Mouse (Mus musculus) C2C12 (cell line): Measurements from ENCODE around the gene Dgkg. TPM values are rescaled to one million over a fixed set of nuclear protein-coding genes. Genes with fewer than 3 reads are reported as not detected.

Source experiments
- H3K27me3 ChIP-seq: one replicate; pipeline ENCODE4 v1.6.1; 2011; ENCODE audit not compliant: control insufficient read depth, insufficient read depth, insufficient read length
- H3K36me3 ChIP-seq: one replicate; pipeline ENCODE4 v1.6.1; 2011; ENCODE audit not compliant: control insufficient read depth, insufficient read depth
- H3K4me3 ChIP-seq: one replicate; pipeline ENCODE4 v1.5.1; 2011; ENCODE audit warnings: mild to moderate bottlenecking, control low read depth; ENCODE audit not compliant: poor library complexity, insufficient read depth, severe bottlenecking
- H3K79me2 ChIP-seq: one replicate; pipeline ENCODE4 v1.6.1; 2011; ENCODE audit not compliant: control insufficient read depth, insufficient read depth
- H3K79me3 ChIP-seq: one replicate; pipeline ENCODE4 v1.6.1; 2011; ENCODE audit warnings: low read depth, control low read depth
- H3ac ChIP-seq: one replicate; pipeline ENCODE3; 2011; ENCODE audit warnings: low read depth; ENCODE audit not compliant: control insufficient read depth, insufficient read length
- CEBPB ChIP-seq: IDR thresholded peaks from one replicate; pipeline ENCODE4 v1.6.1; 2011; ENCODE audit warnings: low read depth, mild to moderate bottlenecking, control low read depth, moderate library complexity
- CTCF ChIP-seq: IDR thresholded peaks from one replicate; pipeline ENCODE4 v1.5.1; 2011; ENCODE audit not compliant: control insufficient read depth, insufficient read depth, insufficient read length
- FOSL1 ChIP-seq: IDR thresholded peaks from one replicate; pipeline ENCODE4 v1.8.0; 2011; ENCODE audit warnings: mild to moderate bottlenecking, low read length; ENCODE audit not compliant: poor library complexity, insufficient read depth, severe bottlenecking
- MAX ChIP-seq: IDR thresholded peaks from one replicate; pipeline ENCODE4 v1.6.1; 2011; ENCODE audit warnings: mild to moderate bottlenecking, control low read depth
- MYOD1 ChIP-seq: IDR thresholded peaks from one replicate; pipeline ENCODE4 v1.6.1; 2011; ENCODE audit warnings: low read depth; ENCODE audit not compliant: control insufficient read depth, insufficient read length
- MYOG ChIP-seq: IDR thresholded peaks from one replicate; pipeline ENCODE4 v1.6.1; 2011; ENCODE audit not compliant: control insufficient read depth, insufficient read length; ENCODE audit errors: extremely low read depth
- USF1 ChIP-seq: IDR thresholded peaks from one replicate; pipeline ENCODE4 v1.6.1; 2011; ENCODE audit warnings: low read depth, mild to moderate bottlenecking, control low read depth, moderate library complexity
- microRNA-seq: library from miRNA; unstranded; fragments of <30 nt; microRNA quantifications from one replicate; pipeline ENCODE4, GENCODE M21; 2019; ENCODE audit warnings: borderline microRNAs expressed
- polyA plus RNA-seq: library from polyadenylated mRNA; unstranded; fragments of >200 nt; fragmentation: generic; extraction: Trizol; gene quantifications from one replicate; pipeline ENCODE4 v1.2.1, GENCODE M21; 2012; ENCODE audit warnings: missing spikeins

Dgkg gene
- polyA plus RNA-seq, 1 experiment, result 0.01 TPM

- no peak overlapping the region for H3K4me3 ChIP-seq
- no peaks in the 10 kb centered on the region for H3K79me2 ChIP-seq
- no peak for TF ChIP-seq CTCF
- TF ChIP-seq CEBPB, result no peak
- TF ChIP-seq FOSL1, result no peak
- no peak for TF ChIP-seq MYOD1
- no peak for TF ChIP-seq USF1
- TF ChIP-seq MYOG, result no peak
- TF ChIP-seq MAX, result no peak
- H3K27me3 ChIP-seq, result no peaks in the 10 kb centered on the region
- H3ac ChIP-seq, result no peak overlapping the region
- peaks cover 3% of the 10 kb centered on the region for H3K36me3 ChIP-seq
- no peaks in the 10 kb centered on the region for H3K79me3 ChIP-seq
These were observed 226.6 kb downstream of the Dgkg start for GRCm38 (mm10) chr16:22430211-22430951.

DNA sequence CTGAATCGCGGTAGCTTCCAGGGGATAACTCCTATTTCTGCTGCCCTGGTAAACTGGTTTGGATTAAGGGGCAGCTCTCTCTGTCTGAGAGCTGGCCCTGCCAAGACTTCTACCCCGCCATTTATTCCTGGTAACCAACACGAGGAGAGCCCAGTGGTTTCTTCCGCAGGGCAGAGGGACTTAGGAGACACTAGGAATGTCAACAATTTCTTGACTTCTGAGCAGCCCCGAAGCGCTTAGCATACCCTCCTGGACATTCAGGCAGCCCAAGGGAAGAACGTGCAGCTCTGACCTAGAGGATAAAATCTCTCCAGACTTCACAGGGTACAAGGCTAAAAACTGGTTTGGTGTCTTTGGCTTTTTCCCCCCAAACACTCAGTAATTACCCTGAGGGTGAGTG is 227.6 kb downstream of the Dgkg start:
- Histone ChIP-seq H3ac (no peak overlapping the region), H3K27me3 (no peaks in the 10 kb centered on the region), H3K79me3 (no peaks in the 10 kb centered on the region), H3K79me2 (no peaks in the 10 kb centered on the region), H3K36me3 (peaks cover 3% of the 10 kb centered on the region), H3K4me3 (no peak overlapping the region)
- TF ChIP-seq MYOD1 (no peak), USF1 (no peak), CEBPB (no peak), MAX (no peak), CTCF (no peak), MYOG (no peak), FOSL1 (no peak)

DNA sequence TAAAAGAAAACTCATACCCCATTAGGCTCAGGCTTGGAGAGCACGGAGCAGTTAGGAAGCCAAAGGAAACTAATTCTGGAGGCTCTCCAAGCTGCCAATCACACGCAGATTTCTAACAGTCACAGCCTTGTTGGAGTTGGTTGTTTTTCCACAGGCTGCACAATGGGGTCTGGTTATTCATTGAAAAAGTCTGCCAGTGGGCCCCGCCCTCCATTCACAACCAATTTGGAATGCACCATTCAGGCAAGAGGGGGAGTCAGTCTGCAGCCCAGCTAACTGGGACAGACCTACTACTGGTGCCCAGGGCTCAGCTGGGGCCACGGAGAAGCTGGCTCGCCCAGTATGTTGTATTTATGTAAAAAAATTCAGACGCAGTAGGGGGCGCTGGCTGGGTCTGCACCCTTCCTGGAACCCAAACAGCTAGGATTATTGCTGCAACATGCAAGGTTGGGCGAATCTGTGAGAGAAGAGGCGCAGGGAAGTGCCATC is 228.1 kb downstream of the Dgkg start:
- Histone ChIP-seq H3K4me3 (no peak overlapping the region), H3K36me3 (peaks cover 3% of the 10 kb centered on the region), H3K79me2 (no peaks in the 10 kb centered on the region), H3K27me3 (no peaks in the 10 kb centered on the region), H3ac (no peak overlapping the region), H3K79me3 (no peaks in the 10 kb centered on the region)
- no peak for TF ChIP-seq MYOD1
- TF ChIP-seq MYOG, result no peak
- TF ChIP-seq CEBPB, result no peak
- TF ChIP-seq FOSL1, result no peak
- TF ChIP-seq CTCF, result no peak
- no peak for TF ChIP-seq MAX

- no peaks in the 10 kb centered on the region for H3K79me3 ChIP-seq
- no peak overlapping the region for H3K4me3 ChIP-seq
- TF ChIP-seq CEBPB, result no peak
- TF ChIP-seq MYOG, result no peak
- TF ChIP-seq FOSL1, result no peak
- no peak for TF ChIP-seq MAX
- no peak for TF ChIP-seq CTCF
- TF ChIP-seq USF1, result no peak
- TF ChIP-seq MYOD1, result no peak
- H3ac ChIP-seq, result no peak overlapping the region
- H3K79me2 ChIP-seq, result no peaks in the 10 kb centered on the region
- H3K36me3 ChIP-seq, result peaks cover 3% of the 10 kb centered on the region
- no peaks in the 10 kb centered on the region for H3K27me3 ChIP-seq
These were observed 230.2 kb downstream of the Dgkg start for GRCm38 (mm10) chr16:22426866-22427265.

- Histone ChIP-seq H3K27me3 (no peaks in the 10 kb centered on the region), H3K79me2 (no peaks in the 10 kb centered on the region), H3K4me3 (no peak overlapping the region), H3K79me3 (no peaks in the 10 kb centered on the region), H3K36me3 (no peaks in the 10 kb centered on the region), H3ac (no peak overlapping the region)
- TF ChIP-seq MAX (no peak), MYOD1 (no peak), CEBPB (no peak), CTCF (no peak), FOSL1 (no peak), MYOG (no peak), USF1 (no peak)
These were observed 234.8 kb downstream of the Dgkg start for GRCm38 (mm10) chr16:22422256-22422655.

Small RNAs within 50 kb of the gene (microRNA-seq; reads per million reads assigned to microRNA genes)
- gene Mir6362 (not detected), gene Mir8095 (not detected)

Other genes with a start within 250 kb of the Dgkg start
- 10.2 TPM for gene Etv5, start 217.5 kb downstream of the Dgkg start, polyA plus RNA-seq
- not detected for gene Crygs, start 154.4 kb upstream of the Dgkg start, polyA plus RNA-seq
- gene Tbccd1, start 200.4 kb upstream of the Dgkg start, polyA plus RNA-seq, result 9.9 TPM
- 70.2 TPM for gene Dnajb11, start 200.6 kb upstream of the Dgkg start, polyA plus RNA-seq
- gene Ahsg, start 234.1 kb upstream of the Dgkg start, polyA plus RNA-seq, result not detected